Mouse (Mus musculus) forebrain, embryonic 14.5 days (tissue): ENCODE measurements around the gene Dnhd1. TPM values are rescaled to one million over a fixed set of nuclear protein-coding genes. Genes with fewer than 3 reads are reported as not detected.
A peak's percentile ranks its signal among the peaks of the same experiment; 100 is the strongest.
"Not testable (repeated sequence)": the region's sequence is repeated elsewhere in the genome, so short reads cannot be mapped to it uniquely, and the experiment has no call there.

ENCODE experiments used
- ATAC-seq: fragments of 200-750 bp; cut with Nextera tagmentation; 2 replicates; pipeline ENCODE4 v1.8.0; 2017; ENCODE audit warnings: mild to moderate bottlenecking, moderate library complexity
- DNase-seq: peaks from one replicate; pipeline ENCODE4 v3.0.0-alpha.2; 2015; ENCODE audit warnings: low spot score
- H3K27ac ChIP-seq: fragments of 300-500 bp; sonication (generic); 2 replicates; pipeline ENCODE4 v1.5.1; 2014; ENCODE audit warnings: low read depth, mild to moderate bottlenecking, control low read depth, low read length, moderate library complexity
- H3K27me3 ChIP-seq: fragments of 300-500 bp; sonication (generic); replicated peaks from 2 replicates; pipeline ENCODE4 v1.6.1; 2014; ENCODE audit warnings: low read length, control low read depth, mixed read lengths; ENCODE audit not compliant: control insufficient read depth, insufficient read depth
- H3K36me3 ChIP-seq: fragments of 300-500 bp; sonication (generic); 2 replicates; pipeline ENCODE4 v1.6.1; 2014; ENCODE audit warnings: low read length, control low read depth; ENCODE audit not compliant: control insufficient read depth, insufficient read depth
- H3K4me1 ChIP-seq: fragments of 300-500 bp; sonication (generic); 2 replicates; pipeline ENCODE4 v1.6.1; 2014; ENCODE audit warnings: antibody characterized with exemption, low read length, control low read depth; ENCODE audit not compliant: control insufficient read depth, insufficient read depth
- H3K4me2 ChIP-seq: fragments of 300-500 bp; sonication (generic); 2 replicates; pipeline ENCODE4 v1.6.1; 2014; ENCODE audit warnings: mild to moderate bottlenecking, control low read depth, low read length
- H3K4me3 ChIP-seq: fragments of 300-500 bp; sonication (generic); 2 replicates; pipeline ENCODE4 v1.5.1; 2014; ENCODE audit warnings: low read depth, low read length, control low read depth
- H3K9ac ChIP-seq: fragments of 300-500 bp; sonication (generic); 2 replicates; pipeline ENCODE4 v1.6.1; 2014; ENCODE audit warnings: mild to moderate bottlenecking, low read length, control low read depth, moderate library complexity
- H3K9me3 ChIP-seq: fragments of 300-500 bp; sonication (generic); replicated peaks from 2 replicates; pipeline ENCODE4 v1.6.1; 2016; ENCODE audit warnings: low read length, control low read depth, mixed read lengths; ENCODE audit not compliant: control insufficient read depth
- WGBS: fragments of 180-500 bp; shearing (Covaris S2); extraction: QIAGEN DNeasy Blood & Tissue Kit; methylation state at CpG from one replicate; pipeline ENCODE4 v1.1.7; 2014; 5-methylcytosine and 5-hydroxymethylcytosine counted together
- polyA plus RNA-seq: library from polyadenylated mRNA; unstranded; fragments of >200 nt; fragmentation: Nextera tagmentation; extraction: Ambion mirVana; gene quantifications from 2 replicates; pipeline ENCODE4 v1.2.1, GENCODE M21; 2014

Dnhd1 gene
- polyA plus RNA-seq, 1 experiment from 2014 or later: 1.1 TPM

DNA sequence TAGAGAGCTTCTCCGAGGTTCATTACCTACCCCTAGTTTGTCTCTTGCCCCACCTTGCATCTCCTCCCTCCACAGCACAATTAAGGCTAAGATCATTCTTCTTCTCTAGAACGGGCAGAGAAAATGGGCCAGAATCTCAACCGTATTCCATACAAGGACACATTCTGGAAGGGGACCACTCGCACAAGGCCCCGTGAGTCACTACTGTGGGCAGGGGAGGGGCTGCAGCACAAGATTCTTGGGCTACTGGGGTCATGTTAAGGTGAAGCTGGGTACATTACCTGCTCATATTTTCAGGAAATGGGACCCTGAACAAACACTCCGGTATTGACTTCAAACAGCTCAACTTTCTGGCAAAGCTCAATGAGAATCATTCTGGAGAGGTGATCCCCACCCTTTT is 90.2 kb downstream of the Dnhd1 start:
- Histone ChIP-seq H3K27me3 (no peaks in the 10 kb centered on the region), H3K4me2 (no peak overlapping the region), H3K9ac (no peak overlapping the region), H3K9me3 (no peaks in the 10 kb centered on the region), H3K36me3 (peaks cover 32% of the 10 kb centered on the region), H3K27ac (no peak overlapping the region), H3K4me1 (peaks cover 3% of the 10 kb centered on the region; the same call in 1 of the 2 replicates), H3K4me3 (no peak overlapping the region)
- 84% methylated on average over 6 of the region's 6 CpGs for WGBS
- no peak for DNase-seq
- no peak for ATAC-seq

DNA sequence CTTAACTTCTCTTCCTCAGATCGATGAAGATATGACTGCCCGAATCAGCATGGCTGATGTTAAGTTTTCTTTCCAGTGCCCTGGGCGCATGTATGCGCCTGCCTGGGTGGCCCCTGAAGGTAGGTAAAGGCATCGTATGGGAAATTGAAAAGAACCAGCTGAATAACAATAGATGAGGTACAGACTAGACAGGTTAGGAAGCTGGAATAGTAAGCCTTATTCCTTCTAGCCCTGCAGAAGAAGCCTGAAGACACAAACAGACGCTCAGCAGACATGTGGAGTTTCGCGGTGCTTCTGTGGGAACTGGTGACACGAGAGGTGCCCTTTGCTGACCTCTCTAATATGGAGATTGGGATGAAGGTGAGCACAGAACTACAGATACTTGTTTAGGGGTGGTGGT is 91.4 kb downstream of the Dnhd1 start:
- H3K36me3 ChIP-seq: peaks cover 35% of the 10 kb centered on the region
- no peak overlapping the region for H3K4me2 ChIP-seq
- peaks cover 3% of the 10 kb centered on the region; the same call in 1 of the 2 replicates for H3K4me1 ChIP-seq
- no peak overlapping the region for H3K4me3 ChIP-seq
- H3K9me3 ChIP-seq: no peaks in the 10 kb centered on the region
- H3K27me3 ChIP-seq: no peaks in the 10 kb centered on the region
- 92% methylated on average over 9 of the region's 9 CpGs for WGBS
- DNase-seq (no peak), ATAC-seq (no peak)
- no peak overlapping the region for H3K9ac ChIP-seq
- no peak overlapping the region for H3K27ac ChIP-seq

DNA sequence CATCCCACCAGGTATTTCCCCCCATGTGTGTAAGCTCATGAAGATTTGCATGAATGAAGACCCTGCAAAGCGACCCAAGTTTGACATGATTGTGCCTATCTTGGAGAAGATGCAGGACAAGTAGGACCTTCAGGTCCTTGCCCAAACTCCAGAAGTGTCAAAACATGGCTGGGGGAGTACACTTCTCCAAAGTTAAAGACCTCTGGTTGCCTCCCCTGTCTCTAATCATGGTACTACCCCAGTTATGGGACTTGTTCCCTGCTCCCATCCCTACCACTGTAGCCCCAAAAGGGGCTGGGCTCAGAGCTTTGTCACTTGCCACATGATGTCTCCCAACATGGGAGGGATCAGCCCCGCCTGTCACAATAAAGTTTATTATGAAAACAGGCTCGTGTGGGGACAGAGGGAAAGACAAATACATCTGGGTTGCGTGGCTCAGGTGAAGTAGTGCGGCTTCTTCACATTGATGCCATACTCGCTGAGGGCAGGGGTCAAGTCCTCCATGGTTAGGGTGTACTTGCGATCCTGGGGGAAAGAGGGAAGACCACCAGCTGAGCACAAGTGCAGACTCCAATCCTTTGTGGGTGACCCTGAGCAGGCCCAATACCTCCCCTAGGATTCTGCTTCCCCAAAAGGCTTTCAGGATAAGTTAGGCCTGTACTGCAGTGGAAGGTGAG is 92.0 kb downstream of the Dnhd1 start:
- H3K4me3 ChIP-seq, H3K4me2 ChIP-seq: not testable (repeated sequence)

DNA sequence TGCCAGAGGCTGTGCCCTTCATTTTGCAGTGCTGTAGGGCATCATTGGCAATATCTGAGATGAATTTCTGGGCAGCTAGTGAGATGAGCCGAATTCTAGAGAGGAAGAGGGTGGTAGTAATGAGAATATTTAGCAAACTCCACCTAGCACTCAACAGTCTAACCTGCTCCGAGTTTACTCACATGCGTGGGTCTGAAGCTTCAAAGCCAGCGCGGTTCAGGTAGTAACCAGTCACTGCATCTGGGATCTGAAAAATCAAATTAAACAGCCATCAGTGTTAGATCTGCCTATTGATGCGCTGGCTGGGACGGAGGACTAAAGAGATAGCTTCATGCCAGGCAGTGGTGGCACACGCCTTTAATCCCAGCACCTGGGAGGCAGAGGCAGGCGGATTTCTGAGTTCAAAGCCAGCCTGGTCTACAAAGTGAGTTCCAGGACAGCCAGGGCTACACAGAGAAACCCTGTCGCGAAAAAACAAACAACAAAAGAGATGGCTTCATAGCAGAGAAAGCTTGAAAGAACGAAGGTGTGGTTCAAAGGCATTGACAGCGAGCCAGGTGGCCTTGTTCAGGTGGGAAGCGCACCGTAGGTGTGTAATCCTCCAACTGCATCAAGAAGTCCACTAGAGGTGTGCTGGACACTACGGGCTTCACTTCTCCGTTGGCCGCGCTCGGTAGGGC is 92.8 kb downstream of the Dnhd1 start:
- Histone ChIP-seq H3K4me3 (peak overlapping the region; percentile 98), H3K4me2 (peak overlapping the region; percentile 86), H3K36me3 (peaks cover 43% of the 10 kb centered on the region), H3K9ac (peak overlapping the region; percentile 93)
- H3K9me3 ChIP-seq, H3K27me3 ChIP-seq, DNase-seq, ATAC-seq, H3K4me1 ChIP-seq, H3K27ac ChIP-seq: not testable (repeated sequence)
- WGBS: 31% methylated on average over 20 of the region's 20 CpGs

More for the DNA sequence above, 92.0 kb downstream of the Dnhd1 start:
- not testable (repeated sequence) for H3K9me3 ChIP-seq, H3K27ac ChIP-seq, H3K9ac ChIP-seq, ATAC-seq, H3K27me3 ChIP-seq, H3K4me1 ChIP-seq, DNase-seq
- peaks cover 39% of the 10 kb centered on the region for H3K36me3 ChIP-seq
- 76% methylated on average over 7 of the region's 7 CpGs for WGBS

DNA sequence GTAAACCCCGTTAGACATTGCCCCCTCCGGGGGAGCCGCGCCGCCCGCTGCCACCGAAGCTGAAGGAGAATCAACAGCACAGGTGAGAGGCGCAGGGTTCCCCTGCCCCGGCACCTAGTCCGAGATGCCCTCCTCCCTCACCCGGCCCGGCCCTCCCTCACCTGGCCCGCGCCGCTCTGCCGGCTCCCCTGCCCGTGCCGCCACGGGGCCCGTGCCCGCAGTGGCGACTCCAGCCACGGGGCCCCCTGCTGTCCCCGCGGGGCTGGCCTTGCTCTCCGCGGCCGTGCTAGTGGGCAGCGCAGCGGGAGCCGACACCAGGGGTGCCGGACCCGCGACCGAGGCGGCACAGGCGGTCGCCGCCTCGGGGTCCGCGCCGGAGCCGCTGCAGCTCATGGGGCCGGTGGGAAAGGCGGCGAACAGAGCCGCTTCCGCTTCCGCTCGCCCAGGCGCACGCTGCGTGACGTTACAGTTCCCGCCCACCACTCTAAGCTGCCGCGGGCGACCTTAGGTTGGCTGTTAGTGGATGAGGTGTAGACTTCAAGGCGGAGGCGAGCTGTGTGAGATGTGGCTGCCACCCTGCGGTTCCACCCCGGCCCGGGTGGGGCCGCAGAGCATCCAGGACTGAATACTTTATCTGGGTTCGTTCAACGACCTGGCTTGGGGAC is 93.4 kb downstream of the Dnhd1 start, which contains the start of gene Taf10:
TSS of gene Taf10 (minus strand) at position 436 of the 665 bp plus-strand sequence.
- peaks cover 49% of the 10 kb centered on the region for H3K36me3 ChIP-seq
- H3K9me3 ChIP-seq: no peaks in the 10 kb centered on the region
- H3K4me1 ChIP-seq: no peaks in the 10 kb centered on the region
- peak within 1 kb of the TSS; percentile 93 for H3K9ac ChIP-seq
- WGBS: 0% methylated on average over 49 of the region's 67 CpGs
- DNase-seq (peak; percentile 93), ATAC-seq (peak; percentile 99)
- H3K27me3 ChIP-seq: no peaks in the 10 kb centered on the region
- peak within 1 kb of the TSS; percentile 71 for H3K27ac ChIP-seq
- peak within 1 kb of the TSS; percentile 98 for H3K4me3 ChIP-seq
- H3K4me2 ChIP-seq: peak within 1 kb of the TSS; percentile 86

DNA sequence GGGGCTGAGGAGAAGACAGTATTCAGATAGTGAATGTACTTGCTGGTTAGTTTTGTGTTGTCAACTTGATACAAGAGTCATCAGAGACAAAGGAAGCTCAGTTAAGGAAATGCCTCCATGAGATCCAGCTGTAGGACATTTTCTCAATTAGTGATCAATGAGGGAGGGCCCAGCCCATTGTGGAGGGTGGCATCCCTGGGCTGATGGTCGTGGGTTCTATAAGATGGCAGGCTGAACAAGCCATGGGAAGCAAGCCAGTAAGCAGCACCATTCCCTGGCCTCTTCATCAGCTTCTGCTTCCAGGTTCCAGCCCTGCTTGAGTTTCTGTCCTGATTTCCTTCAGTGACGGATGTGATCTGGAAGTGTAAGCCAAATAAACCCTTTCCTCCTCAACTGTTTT is 97.1 kb downstream of the Dnhd1 start:
- no peak overlapping the region for H3K4me2 ChIP-seq
- no peak overlapping the region for H3K4me3 ChIP-seq
- no peaks in the 10 kb centered on the region for H3K27me3 ChIP-seq
- no peaks in the 10 kb centered on the region for H3K9me3 ChIP-seq
- WGBS: 73% methylated on average over 2 of the region's 2 CpGs
- peaks cover 5% of the 10 kb centered on the region; the same call in 1 of the 2 replicates for H3K4me1 ChIP-seq
- H3K9ac ChIP-seq: no peak overlapping the region
- ATAC-seq: no peak
- peaks cover 30% of the 10 kb centered on the region for H3K36me3 ChIP-seq
- no peak for DNase-seq
- H3K27ac ChIP-seq: no peak overlapping the region

DNA sequence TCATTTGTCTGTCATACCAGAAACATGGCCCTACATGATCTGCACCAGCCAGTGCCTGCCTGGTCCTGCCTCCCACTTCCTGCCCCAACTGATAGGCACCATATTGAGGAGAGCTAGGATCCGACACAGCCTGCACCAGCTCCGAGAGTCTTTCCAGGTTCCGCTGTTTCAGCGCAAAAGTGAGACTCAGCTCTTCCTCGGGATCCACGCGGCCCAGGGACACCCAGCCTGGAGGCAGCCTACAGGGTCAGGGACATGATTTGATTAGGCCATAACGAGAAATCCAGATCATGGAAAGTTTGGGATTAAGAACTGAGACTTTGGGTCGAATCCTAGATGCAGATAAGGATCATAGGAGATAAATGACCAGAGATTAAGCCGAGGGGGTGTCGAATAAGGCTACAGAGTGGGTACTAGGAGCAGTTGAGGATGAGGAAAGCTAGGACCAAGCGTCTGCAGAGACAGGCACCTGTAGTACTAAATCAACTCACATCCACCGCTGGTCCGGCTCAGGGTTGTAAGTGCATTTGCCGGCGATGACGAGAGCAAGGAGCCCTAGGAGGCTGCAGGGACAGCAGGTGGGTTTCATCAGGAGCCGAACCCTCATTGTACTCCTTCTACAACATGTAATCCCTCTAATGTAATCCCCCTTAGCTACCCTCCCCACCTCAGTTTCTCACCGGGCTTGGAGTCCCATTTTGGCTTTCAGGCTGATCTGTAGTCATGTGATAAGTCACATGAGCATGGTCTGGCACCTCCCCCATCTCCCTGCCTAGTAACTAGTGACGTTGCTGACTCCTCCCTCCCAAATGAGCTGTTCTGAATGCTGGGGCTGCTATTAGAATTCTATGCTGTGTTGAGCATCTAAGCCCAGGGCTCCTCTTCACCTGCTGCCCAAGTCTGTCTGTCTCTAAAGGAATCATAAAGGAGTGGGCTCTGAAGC is 101.1 kb downstream of the Dnhd1 start, which contains the start of gene Tpp1:
TSS of gene Tpp1 (minus strand) at position 745 of the 943 bp plus-strand sequence.
- Histone ChIP-seq H3K4me1 (peaks cover 5% of the 10 kb centered on the region; the same call in 1 of the 2 replicates), H3K27me3 (no peaks in the 10 kb centered on the region), H3K4me2 (peak within 1 kb of the TSS; percentile 62), H3K9ac (peak within 1 kb of the TSS; percentile 68), H3K9me3 (no peaks in the 10 kb centered on the region), H3K36me3 (peaks cover 66% of the 10 kb centered on the region), H3K4me3 (peak within 1 kb of the TSS; percentile 42), H3K27ac (no peak within 1 kb of the TSS)
- 19% methylated on average over 20 of the region's 20 CpGs for WGBS
- peak; percentile 95 for ATAC-seq
- DNase-seq: peak; percentile 96

DNA sequence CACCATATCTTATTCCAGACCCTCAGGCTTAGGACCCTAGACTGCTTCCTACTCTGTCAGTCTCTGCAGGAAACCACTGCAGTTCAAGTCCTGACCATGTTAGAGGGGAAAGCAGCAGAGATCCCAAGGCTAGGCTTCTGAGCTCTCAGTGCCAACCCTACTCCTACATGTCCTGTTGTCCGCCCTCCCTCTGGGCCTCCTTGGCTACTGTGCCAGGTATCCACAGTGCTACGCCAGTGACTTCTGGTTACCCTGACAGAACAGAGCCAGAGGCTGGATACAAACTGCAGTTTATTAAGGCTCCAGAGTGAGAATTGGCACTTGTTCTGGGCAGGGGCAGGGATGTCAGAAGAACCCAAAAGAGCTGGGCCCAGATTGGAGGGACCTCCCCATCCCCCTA is 102.1 kb downstream of the Dnhd1 start:
- H3K9ac ChIP-seq: no peak overlapping the region
- H3K4me2 ChIP-seq: no peak overlapping the region
- peaks cover 68% of the 10 kb centered on the region for H3K36me3 ChIP-seq
- peaks cover 5% of the 10 kb centered on the region; the same call in 1 of the 2 replicates for H3K4me1 ChIP-seq
- no peak overlapping the region for H3K4me3 ChIP-seq
- no peaks in the 10 kb centered on the region for H3K27me3 ChIP-seq
- H3K27ac ChIP-seq: no peak overlapping the region
- ATAC-seq (peak; percentile 10), DNase-seq (no peak)
- WGBS: 92% methylated on average over 2 of the region's 2 CpGs
- no peaks in the 10 kb centered on the region for H3K9me3 ChIP-seq
